Mouse (Mus musculus) kidney, embryonic 16.5 days (tissue): ENCODE results near the gene Tnnt3. TPM values are rescaled to one million over a fixed set of nuclear protein-coding genes. Genes with fewer than 3 reads are reported as not detected.
A peak's percentile ranks its signal among the peaks of the same experiment; 100 is the strongest.

Experiments
- ATAC-seq: fragments of 200-750 bp; cut with Nextera tagmentation; 2 replicates; pipeline ENCODE4 v1.8.0; 2017; ENCODE audit warnings: moderate TSS enrichment; ENCODE audit not compliant: low FRiP score, low TSS enrichment
- H3K27ac ChIP-seq: fragments of 300-500 bp; sonication (generic); 2 replicates; pipeline ENCODE4 v1.5.1; 2014; ENCODE audit warnings: low read length
- H3K27me3 ChIP-seq: fragments of 300-500 bp; sonication (generic); 2 replicates; pipeline ENCODE4 v1.6.1; 2014; ENCODE audit warnings: low read length, control low read depth, mixed read lengths; ENCODE audit not compliant: insufficient read depth
- H3K36me3 ChIP-seq: fragments of 300-500 bp; sonication (generic); 2 replicates; pipeline ENCODE4 v1.6.1; 2014; ENCODE audit warnings: low read length, control low read depth, mixed read lengths; ENCODE audit not compliant: insufficient read depth
- H3K4me1 ChIP-seq: fragments of 300-500 bp; sonication (generic); 2 replicates; pipeline ENCODE4 v1.6.1; 2014; ENCODE audit warnings: low read length, control low read depth, mixed read lengths; ENCODE audit not compliant: insufficient read depth
- H3K4me2 ChIP-seq: fragments of 300-500 bp; sonication (generic); replicated peaks from 2 replicates; pipeline ENCODE4 v1.6.1; 2014; ENCODE audit warnings: low read depth, low read length
- H3K4me3 ChIP-seq: fragments of 300-500 bp; sonication (generic); 2 replicates; pipeline ENCODE4 v1.5.1; 2014; ENCODE audit warnings: mild to moderate bottlenecking, low read length
- H3K9ac ChIP-seq: fragments of 300-500 bp; sonication (generic); replicated peaks from 2 replicates; pipeline ENCODE4 v1.6.1; 2014; ENCODE audit warnings: low read length
- H3K9me3 ChIP-seq: fragments of 300-500 bp; sonication (generic); 2 replicates; pipeline ENCODE4 v1.6.1; 2016; ENCODE audit warnings: low read length, control low read depth
- WGBS: fragments of 180-500 bp; shearing (Covaris S2); extraction: QIAGEN DNeasy Blood & Tissue Kit; methylation state at CpG from one replicate; pipeline ENCODE4 v1.1.7; 2014; 5-methylcytosine and 5-hydroxymethylcytosine counted together
- polyA plus RNA-seq: library from polyadenylated mRNA; unstranded; fragments of >200 nt; fragmentation: Nextera tagmentation; extraction: Ambion mirVana; gene quantifications from 2 replicates; pipeline ENCODE4 v1.2.1, GENCODE M21; 2015

Tnnt3 gene
- polyA plus RNA-seq, 1 experiment from 2014 or later = 17.2 TPM

DNA sequence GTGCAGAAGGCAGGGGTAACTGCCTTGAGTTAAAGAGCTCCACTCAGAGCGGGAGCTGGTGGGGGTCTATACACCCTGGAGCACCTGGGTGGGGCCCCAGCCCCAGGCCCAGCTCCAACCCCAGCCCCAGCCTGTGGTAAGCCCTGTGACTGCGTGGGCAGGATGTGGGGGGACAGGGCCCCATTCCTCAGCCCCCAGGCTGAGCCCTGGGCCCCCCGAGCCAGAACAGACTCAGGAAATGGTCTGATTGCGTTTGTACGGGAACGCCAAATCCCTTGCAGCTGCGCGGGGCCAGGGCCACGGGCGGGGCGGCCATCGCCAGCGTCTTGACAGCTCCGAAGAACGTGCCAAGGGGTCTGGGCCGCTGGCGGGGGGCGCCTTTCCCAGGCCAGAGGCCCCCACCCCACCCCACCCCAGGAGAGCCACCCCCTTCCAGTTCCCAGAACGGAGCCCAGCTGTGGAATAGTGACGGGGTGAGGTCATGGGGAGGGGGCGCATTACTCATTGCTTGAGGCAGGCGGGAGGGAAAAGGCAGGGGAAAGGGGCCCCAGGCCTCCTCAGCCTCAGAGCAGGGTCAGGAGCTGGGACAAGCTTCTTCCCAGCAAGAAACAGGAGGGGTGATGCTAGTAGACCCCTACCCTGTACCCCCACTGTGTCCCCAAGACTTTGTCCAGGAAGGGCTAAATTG is 16.9 kb upstream of the Tnnt3 start:
- H3K27ac ChIP-seq = peak overlapping the region; percentile 94
- peak overlapping the region; percentile 29 for H3K4me3 ChIP-seq
- no peaks in the 10 kb centered on the region for H3K27me3 ChIP-seq
- H3K4me2 ChIP-seq = peak overlapping the region; percentile 59
- ATAC-seq = peak; percentile 84
- H3K4me1 ChIP-seq = peaks cover 43% of the 10 kb centered on the region
- whole genome bisulfite sequencing = 1% methylated on average over 22 of the region's 22 CpGs
- peak overlapping the region; percentile 74 for H3K9ac ChIP-seq
- H3K36me3 ChIP-seq = peaks cover 20% of the 10 kb centered on the region; the same call in 1 of the 2 replicates
- H3K9me3 ChIP-seq = no peaks in the 10 kb centered on the region

DNA sequence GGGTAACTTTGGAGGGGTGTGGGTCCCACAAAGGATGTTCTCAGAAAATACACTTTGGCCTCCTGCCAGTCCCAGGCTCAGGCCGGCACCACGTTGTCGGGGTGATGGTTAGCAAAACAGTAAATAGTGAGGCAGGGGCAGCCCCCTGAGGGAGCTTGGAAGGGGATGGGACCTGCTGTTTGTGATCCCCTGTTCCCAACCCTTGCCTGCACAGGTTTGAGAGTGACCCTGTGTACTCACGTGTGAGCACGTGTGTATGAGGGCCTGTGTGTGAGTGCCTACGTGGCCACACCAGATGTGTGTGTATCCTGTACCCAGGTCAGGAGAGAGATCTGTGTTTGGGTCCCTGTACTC is 16.4 kb upstream of the Tnnt3 start:
- H3K9ac ChIP-seq = peak overlapping the region; percentile 74
- peak overlapping the region; percentile 59; the same call in 1 of the 2 replicates for H3K4me2 ChIP-seq
- H3K27me3 ChIP-seq = no peaks in the 10 kb centered on the region
- H3K4me3 ChIP-seq = no peak overlapping the region; the same call in 1 of the 2 replicates
- peaks cover 22% of the 10 kb centered on the region; the same call in 1 of the 2 replicates for H3K36me3 ChIP-seq
- peak; percentile 18; the same call in 1 of the 2 replicates for ATAC-seq
- H3K27ac ChIP-seq = peak overlapping the region; percentile 94
- 23% methylated on average over 6 of the region's 6 CpGs for WGBS
- H3K4me1 ChIP-seq = peaks cover 42% of the 10 kb centered on the region
- H3K9me3 ChIP-seq = no peaks in the 10 kb centered on the region

DNA sequence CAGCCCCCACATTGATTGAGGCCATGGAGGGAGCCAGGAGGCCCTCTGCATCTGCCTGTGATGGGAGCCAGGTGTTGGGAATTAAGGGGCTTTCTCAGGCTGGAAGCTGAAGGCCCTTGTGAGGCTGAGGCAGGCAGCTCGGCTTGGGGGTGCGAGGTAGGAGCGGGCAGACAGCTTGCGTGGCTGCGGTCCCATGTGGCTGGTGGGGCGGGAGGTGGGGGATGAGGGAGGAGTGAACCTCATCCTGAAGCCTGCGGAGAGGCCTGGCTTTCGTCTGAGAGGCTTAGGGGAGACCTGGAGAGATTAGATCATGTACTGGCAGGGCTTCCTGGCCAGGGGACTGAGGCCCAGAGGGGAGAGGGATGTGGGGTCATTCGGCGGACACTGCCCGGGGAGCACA is 15.5 kb upstream of the Tnnt3 start:
- no peak overlapping the region for H3K4me2 ChIP-seq
- no peak overlapping the region for H3K4me3 ChIP-seq
- no peaks in the 10 kb centered on the region for H3K27me3 ChIP-seq
- H3K9ac ChIP-seq = peak overlapping the region; percentile 39; the same call in 1 of the 2 replicates
- peaks cover 24% of the 10 kb centered on the region; the same call in 1 of the 2 replicates for H3K36me3 ChIP-seq
- WGBS = 48% methylated on average over 11 of the region's 11 CpGs
- peak overlapping the region; percentile 94 for H3K27ac ChIP-seq
- H3K9me3 ChIP-seq = no peaks in the 10 kb centered on the region
- no peak for ATAC-seq
- H3K4me1 ChIP-seq = peaks cover 42% of the 10 kb centered on the region

DNA sequence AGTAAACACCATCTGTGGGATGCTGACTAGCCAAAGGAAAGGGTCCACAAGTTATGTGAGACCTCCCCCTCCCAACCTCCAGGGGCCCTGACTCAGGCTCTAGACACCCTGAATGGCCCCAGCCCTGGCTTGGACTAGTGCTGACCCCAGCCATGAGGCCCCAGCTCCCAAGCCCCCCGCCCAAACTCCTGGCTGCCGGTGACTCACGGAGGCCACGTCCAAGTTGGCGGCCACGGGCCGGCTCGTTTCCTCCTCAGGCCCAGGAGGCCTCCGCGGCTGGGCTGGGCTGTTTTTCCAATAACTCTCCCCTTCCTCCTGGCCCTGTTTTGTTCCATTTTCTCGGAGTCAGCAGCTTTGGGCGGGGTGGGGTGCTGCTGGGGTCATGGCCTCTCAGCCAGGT is 13.9 kb upstream of the Tnnt3 start:
- Histone ChIP-seq H3K9me3 (no peaks in the 10 kb centered on the region), H3K4me1 (peaks cover 42% of the 10 kb centered on the region), H3K36me3 (peaks cover 36% of the 10 kb centered on the region; the same call in 1 of the 2 replicates), H3K27ac (no peak overlapping the region; the same call in 1 of the 2 replicates), H3K27me3 (no peaks in the 10 kb centered on the region), H3K9ac (no peak overlapping the region), H3K4me2 (no peak overlapping the region), H3K4me3 (no peak overlapping the region)
- ATAC-seq = no peak
- WGBS = 51% methylated on average over 12 of the region's 12 CpGs

DNA sequence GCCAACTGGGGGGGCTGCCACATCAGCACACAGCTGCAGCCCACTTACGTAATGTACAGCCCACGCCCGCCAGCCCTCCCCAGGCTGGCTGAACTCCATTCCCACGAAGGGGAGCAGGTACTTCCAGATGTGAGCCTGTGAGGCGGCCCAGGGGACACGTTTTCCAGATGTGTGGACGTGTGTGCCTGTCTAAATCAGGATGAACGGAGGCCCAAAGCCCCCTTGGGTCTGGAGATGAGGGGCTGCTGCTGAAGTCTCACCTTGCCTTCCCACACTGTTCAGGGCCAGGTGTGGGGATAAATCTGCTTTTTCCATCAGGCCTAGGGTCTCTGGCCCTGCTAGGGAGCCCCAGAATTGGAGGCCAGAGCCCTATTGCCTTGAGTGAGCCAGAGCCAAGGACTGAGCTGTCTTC is 11.9 kb upstream of the Tnnt3 start:
- Histone ChIP-seq H3K4me3 (no peak overlapping the region), H3K27ac (peak overlapping the region; percentile 56), H3K4me1 (peaks cover 30% of the 10 kb centered on the region), H3K9me3 (no peaks in the 10 kb centered on the region), H3K9ac (peak overlapping the region; percentile 23), H3K36me3 (peaks cover 49% of the 10 kb centered on the region), H3K4me2 (no peak overlapping the region), H3K27me3 (no peaks in the 10 kb centered on the region)
- WGBS = 64% methylated on average over 8 of the region's 8 CpGs
- no peak for ATAC-seq

DNA sequence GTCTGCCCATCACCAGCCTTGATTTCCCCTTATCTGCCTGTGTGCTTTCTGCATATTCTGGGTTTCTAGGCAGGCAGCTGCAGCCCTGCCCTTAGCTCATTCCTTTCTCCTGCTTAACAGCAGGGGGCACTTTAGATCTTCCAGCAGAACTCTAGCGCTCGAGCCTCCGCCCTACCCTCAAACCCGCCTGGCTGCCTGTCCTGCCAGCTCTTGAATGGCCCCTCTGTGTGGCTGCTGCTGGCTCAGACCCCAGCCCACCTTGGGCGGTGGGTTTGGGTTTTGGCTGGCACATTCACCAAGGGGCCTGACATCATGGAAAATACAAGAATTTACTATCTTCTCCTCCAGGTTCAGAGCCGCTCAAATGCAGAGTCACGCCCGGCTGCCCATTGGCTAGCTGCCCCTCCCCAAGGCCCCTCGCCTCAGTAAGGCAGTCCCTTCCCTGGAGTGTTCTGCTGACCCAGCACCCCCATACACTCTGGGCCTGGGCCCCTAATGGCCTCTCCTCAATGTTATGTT is 11.2 kb upstream of the Tnnt3 start:
- Histone ChIP-seq H3K4me2 (peak overlapping the region; percentile 36), H3K36me3 (peaks cover 55% of the 10 kb centered on the region), H3K4me3 (no peak overlapping the region), H3K27me3 (no peaks in the 10 kb centered on the region), H3K27ac (peak overlapping the region; percentile 56), H3K9ac (peak overlapping the region; percentile 54), H3K9me3 (no peaks in the 10 kb centered on the region), H3K4me1 (peaks cover 24% of the 10 kb centered on the region)
- ATAC-seq = peak; percentile 63
- WGBS = 20% methylated on average over 9 of the region's 9 CpGs

DNA sequence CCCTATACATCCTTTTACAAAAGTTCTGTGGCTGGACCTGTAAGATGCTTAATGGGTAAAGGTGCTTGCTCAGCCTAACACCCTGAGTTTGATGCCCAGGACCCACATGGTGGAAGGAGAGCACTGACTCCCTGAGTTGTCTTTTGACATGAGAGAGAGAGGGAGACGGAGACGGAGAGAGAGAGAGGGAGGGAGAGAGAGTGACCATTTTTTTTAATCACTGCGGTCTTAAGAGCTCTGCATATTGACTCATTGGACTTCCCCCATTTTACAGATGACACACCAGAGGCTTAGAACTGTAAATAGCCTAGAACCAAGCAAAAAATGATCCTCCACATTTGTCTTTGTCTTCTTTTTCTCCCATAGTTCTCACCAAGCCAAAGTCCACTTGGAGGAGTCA is 10.6 kb upstream of the Tnnt3 start:
- ATAC-seq = no peak
- Histone ChIP-seq H3K4me2 (no peak overlapping the region), H3K4me1 (peaks cover 17% of the 10 kb centered on the region), H3K9ac (no peak overlapping the region; the same call in 1 of the 2 replicates), H3K9me3 (no peaks in the 10 kb centered on the region), H3K27ac (peak overlapping the region; percentile 56; the same call in 1 of the 2 replicates), H3K36me3 (peaks cover 55% of the 10 kb centered on the region), H3K27me3 (no peaks in the 10 kb centered on the region), H3K4me3 (no peak overlapping the region)
- 83% methylated on average over 3 of the region's 3 CpGs for WGBS

DNA sequence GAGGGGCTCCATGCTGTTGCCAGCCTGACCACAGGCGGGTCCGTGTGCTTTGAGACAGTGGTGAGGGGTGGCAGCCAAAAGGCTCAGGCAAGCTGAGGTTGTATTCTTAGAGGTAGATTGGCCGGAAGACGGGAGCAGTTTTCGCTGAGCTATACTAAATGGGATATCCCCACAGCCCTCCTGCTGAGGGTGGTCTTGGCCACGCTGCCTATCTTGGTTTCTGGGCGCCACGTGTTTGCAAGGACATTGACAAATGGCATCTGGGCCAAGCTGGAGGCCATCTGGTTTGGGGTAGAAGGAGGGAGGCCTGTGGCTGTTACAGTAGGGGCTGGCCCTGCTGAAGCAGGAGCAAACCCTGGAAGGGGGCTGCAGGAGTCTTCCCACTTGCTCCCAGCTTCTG is 5.1 kb upstream of the Tnnt3 start:
- H3K4me1 ChIP-seq = no peaks in the 10 kb centered on the region
- H3K36me3 ChIP-seq = peaks cover 44% of the 10 kb centered on the region
- 70% methylated on average over 8 of the region's 8 CpGs for WGBS
- no peaks in the 10 kb centered on the region for H3K9me3 ChIP-seq
- H3K27ac ChIP-seq = 0 out of 2 replicates have a peak overlapping the region, but pooled peaks have one; percentile 2
- no peaks in the 10 kb centered on the region for H3K27me3 ChIP-seq
- no peak for ATAC-seq
- H3K4me2 ChIP-seq = no peak overlapping the region
- H3K4me3 ChIP-seq = no peak overlapping the region
- no peak overlapping the region for H3K9ac ChIP-seq

DNA sequence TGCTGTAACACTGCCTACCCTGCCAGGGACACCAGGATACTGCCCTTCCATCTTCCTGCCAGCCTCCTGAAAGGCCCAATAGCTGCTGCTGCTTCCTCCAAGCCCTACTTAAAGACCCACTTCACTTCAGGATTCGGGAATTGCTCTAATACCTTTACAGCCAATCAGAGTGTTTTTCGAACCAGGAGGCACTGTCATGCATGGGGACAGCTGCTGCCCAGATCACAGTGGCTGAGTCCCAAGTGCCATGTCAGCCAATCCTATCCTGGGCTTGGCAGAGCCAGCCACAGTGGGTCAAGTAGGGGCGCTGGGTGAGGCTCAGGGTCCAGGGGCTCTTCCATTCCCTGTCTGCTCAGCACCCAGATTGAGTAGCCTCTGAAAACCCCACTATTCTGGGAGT is 2.5 kb upstream of the Tnnt3 start:
- ATAC-seq = no peak
- peaks cover 13% of the 10 kb centered on the region for H3K4me1 ChIP-seq
- peaks cover 23% of the 10 kb centered on the region for H3K36me3 ChIP-seq
- no peak overlapping the region for H3K27ac ChIP-seq
- no peaks in the 10 kb centered on the region for H3K27me3 ChIP-seq
- H3K4me3 ChIP-seq = no peak overlapping the region
- no peak overlapping the region for H3K9ac ChIP-seq
- 79% methylated on average over 3 of the region's 3 CpGs for WGBS
- no peak overlapping the region for H3K4me2 ChIP-seq
- no peaks in the 10 kb centered on the region for H3K9me3 ChIP-seq

DNA sequence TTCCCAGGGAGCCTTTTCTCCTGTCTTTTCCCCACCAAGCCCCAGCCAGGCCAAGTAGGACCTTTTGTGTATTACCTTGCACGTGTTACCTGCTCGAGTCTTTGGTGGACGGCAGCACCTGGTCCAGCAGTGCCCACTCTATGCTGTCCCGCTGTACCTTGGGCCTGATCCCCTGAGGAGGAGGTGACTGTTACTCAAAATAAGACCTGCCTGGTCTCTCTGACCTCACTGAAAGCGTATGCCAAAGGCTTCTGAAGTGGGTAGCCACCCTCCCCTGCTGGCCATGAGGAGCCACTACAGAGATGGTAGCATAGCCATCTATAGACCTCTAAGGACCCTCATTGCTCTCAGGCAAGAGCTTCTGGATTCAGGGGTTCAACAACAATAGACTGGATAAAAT is 1.8 kb upstream of the Tnnt3 start:
- Histone ChIP-seq H3K9ac (no peak overlapping the region), H3K36me3 (peaks cover 20% of the 10 kb centered on the region), H3K4me3 (no peak overlapping the region), H3K4me2 (no peak overlapping the region), H3K27ac (no peak overlapping the region), H3K4me1 (peaks cover 13% of the 10 kb centered on the region), H3K9me3 (no peaks in the 10 kb centered on the region), H3K27me3 (no peaks in the 10 kb centered on the region)
- ATAC-seq = no peak
- 86% methylated on average over 5 of the region's 5 CpGs for WGBS
